Mouse (Mus musculus) adrenal gland, adult 8-10 months (tissue): ENCODE measurements around the gene Dlst. TPM values are rescaled to one million over a fixed set of nuclear protein-coding genes. Genes with fewer than 3 reads are reported as not detected.
A peak's percentile ranks its signal among the peaks of the same experiment; 100 is the strongest.

Source experiments
- DNase-seq: peaks from one replicate; pipeline ENCODE4 v3.0.0; 2022
- total RNA-seq, 4 experiments: library from RNA; stranded (reverse); gene quantifications; 2 replicates each; pipeline ENCODE4 v1.2.4; 2022

Gene Dlst
- 100 to 1,000 TPM; 226 to 318 (median 254) TPM for total RNA-seq

GRCm38 (mm10) chr12:85110698-85111592 lies at the start of gene Dlst, which contains the start of gene Prox2:
Gene Dlst, plus strand, starts transcription at chr12:85110833.
Gene Prox2, minus strand, starts transcription at chr12:85110759.
- peak; percentile 76 for DNase-seq

GRCm38 (mm10) chr12:85071043-85071442 lies 39.6 kb upstream of the Dlst start:
- DNase-seq, result no peak

GRCm38 (mm10) chr12:85077100-85077499 lies 33.5 kb upstream of the Dlst start:
- DNase-seq, result no peak

- DNase-seq, result no peak
Measured at GRCm38 (mm10) chr12:85084257-85084656, 26.4 kb upstream of the Dlst start.

- no peak for DNase-seq
Measured at GRCm38 (mm10) chr12:85084941-85085340, 25.7 kb upstream of the Dlst start.

GRCm38 (mm10) chr12:85087845-85088244 lies 22.8 kb upstream of the Dlst start:
- DNase-seq, result no peak

- DNase-seq, result no peak
Measured at GRCm38 (mm10) chr12:85091190-85091589, 19.4 kb upstream of the Dlst start.

GRCm38 (mm10) chr12:85092214-85092613 lies 18.4 kb upstream of the Dlst start:
- no peak for DNase-seq

- no peak for DNase-seq
Measured at GRCm38 (mm10) chr12:85094010-85094409, 16.6 kb upstream of the Dlst start.

- DNase-seq, result no peak
Measured at GRCm38 (mm10) chr12:85094706-85095105, 15.9 kb upstream of the Dlst start.

- DNase-seq, result no peak
Measured at GRCm38 (mm10) chr12:85095146-85095545, 15.5 kb upstream of the Dlst start.

- no peak for DNase-seq
Measured at GRCm38 (mm10) chr12:85095859-85096258, 14.8 kb upstream of the Dlst start.

GRCm38 (mm10) chr12:85101001-85101400 lies 9.6 kb upstream of the Dlst start:
- DNase-seq, result no peak

- DNase-seq, result no peak
Measured at GRCm38 (mm10) chr12:85101521-85102106, 9.0 kb upstream of the Dlst start.

- no peak for DNase-seq
Measured at GRCm38 (mm10) chr12:85103096-85103495, 7.5 kb upstream of the Dlst start.

- no peak for DNase-seq
Measured at GRCm38 (mm10) chr12:85104789-85105188, 5.8 kb upstream of the Dlst start.

GRCm38 (mm10) chr12:85106292-85106691 lies 4.3 kb upstream of the Dlst start:
- no peak for DNase-seq

GRCm38 (mm10) chr12:85108643-85109042 lies 2.0 kb upstream of the Dlst start:
- no peak for DNase-seq

- no peak for DNase-seq
Measured at GRCm38 (mm10) chr12:85109426-85109825, 1.2 kb upstream of the Dlst start.

GRCm38 (mm10) chr12:85110011-85110697 lies 479 bp upstream of the Dlst start:
- DNase-seq, result no peak

GRCm38 (mm10) chr12:85112550-85113251 lies 2.1 kb downstream of the Dlst start:
- no peak for DNase-seq

GRCm38 (mm10) chr12:85113337-85113736 lies 2.7 kb downstream of the Dlst start:
- no peak for DNase-seq

GRCm38 (mm10) chr12:85113917-85114316 lies 3.3 kb downstream of the Dlst start:
- no peak for DNase-seq
